Mouse (Mus musculus) megakaryocyte, embryonic 14.5 days (primary cell): Measurements from ENCODE around the gene F2rl1. TPM values are rescaled to one million over a fixed set of nuclear protein-coding genes. Genes with fewer than 3 reads are reported as not detected.

ENCODE experiments used
- H3K27me3 ChIP-seq: replicated peaks from 2 replicates; pipeline ENCODE3; 2012; ENCODE audit warnings: inconsistent platforms
- H3K36me3 ChIP-seq: replicated peaks from 2 replicates; pipeline ENCODE3; 2012; ENCODE audit warnings: low read length, inconsistent platforms, mixed read lengths
- H3K4me1 ChIP-seq: 2 replicates; pipeline ENCODE4 v1.6.1; 2012; ENCODE audit warnings: inconsistent platforms
- H3K4me3 ChIP-seq: replicated peaks from 2 replicates; pipeline ENCODE3; 2012; ENCODE audit warnings: moderate library complexity, mild to moderate bottlenecking, inconsistent platforms
- H3K9me3 ChIP-seq: 2 replicates; pipeline ENCODE4 v1.6.1; 2012; ENCODE audit warnings: inconsistent platforms
- FLI1 ChIP-seq: IDR thresholded peaks from 2 replicates; pipeline ENCODE4 v1.6.1; 2012; ENCODE audit warnings: low read length, inconsistent platforms, mixed read lengths
- GATA1 ChIP-seq: IDR thresholded peaks from 3 replicates; pipeline ENCODE4 v1.6.1; 2012; ENCODE audit warnings: mixed read lengths, low read length, inconsistent platforms, borderline replicate concordance
- polyA plus RNA-seq: library from polyadenylated mRNA; stranded (reverse); fragments of >175 nt; gene quantifications from 2 replicates; pipeline ENCODE4 v1.2.3, GENCODE M21; 2012; ENCODE audit warnings: low replicate concordance; ENCODE audit not compliant: insufficient read depth

The F2rl1 gene
- polyA plus RNA-seq, 1 experiment: not detected

DNA sequence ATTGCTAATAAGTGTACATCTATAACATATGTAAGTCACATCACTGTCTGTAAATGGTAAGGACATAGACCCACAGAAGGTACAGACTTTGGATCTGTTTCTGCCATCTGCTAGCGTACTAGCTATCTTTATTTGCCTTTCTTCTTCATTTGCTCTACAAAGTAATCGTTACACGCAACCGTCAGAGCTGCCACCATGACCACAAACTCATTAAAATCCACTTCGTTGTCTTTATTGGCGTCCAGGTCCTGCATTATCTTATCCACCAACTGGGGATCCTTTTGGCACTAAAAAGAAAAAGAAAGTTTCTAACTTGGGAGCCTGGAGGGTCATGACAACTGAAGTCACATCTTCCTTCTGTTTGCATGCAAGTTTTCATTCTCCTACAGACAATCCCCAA lies 47.9 kb downstream of the F2rl1 start:
- no peaks in the 10 kb centered on the region for H3K36me3 ChIP-seq
- peaks cover 43% of the 10 kb centered on the region for H3K27me3 ChIP-seq
- H3K4me1 ChIP-seq: no peaks in the 10 kb centered on the region
- H3K9me3 ChIP-seq: 0 out of 2 replicates have a peak, but pooled peaks cover 2% of the 10 kb centered on the region
- no peak overlapping the region for H3K4me3 ChIP-seq
- TF ChIP-seq GATA1 (no peak), FLI1 (no peak)

GRCm38 (mm10) chr13:95475124-95475523 lies 49.9 kb downstream of the F2rl1 start:
- no peak overlapping the region for H3K4me3 ChIP-seq
- H3K36me3 ChIP-seq: no peaks in the 10 kb centered on the region
- H3K27me3 ChIP-seq: peaks cover 41% of the 10 kb centered on the region
- H3K9me3 ChIP-seq: peaks cover 9% of the 10 kb centered on the region
- no peak for TF ChIP-seq GATA1
- no peak for TF ChIP-seq FLI1
- no peaks in the 10 kb centered on the region for H3K4me1 ChIP-seq

GRCm38 (mm10) chr13:95474294-95474693 lies 50.7 kb downstream of the F2rl1 start:
- Histone ChIP-seq H3K36me3 (no peaks in the 10 kb centered on the region), H3K4me3 (no peak overlapping the region), H3K4me1 (no peaks in the 10 kb centered on the region), H3K27me3 (peaks cover 34% of the 10 kb centered on the region), H3K9me3 (peaks cover 9% of the 10 kb centered on the region)
- TF ChIP-seq GATA1 (no peak), FLI1 (no peak)

DNA sequence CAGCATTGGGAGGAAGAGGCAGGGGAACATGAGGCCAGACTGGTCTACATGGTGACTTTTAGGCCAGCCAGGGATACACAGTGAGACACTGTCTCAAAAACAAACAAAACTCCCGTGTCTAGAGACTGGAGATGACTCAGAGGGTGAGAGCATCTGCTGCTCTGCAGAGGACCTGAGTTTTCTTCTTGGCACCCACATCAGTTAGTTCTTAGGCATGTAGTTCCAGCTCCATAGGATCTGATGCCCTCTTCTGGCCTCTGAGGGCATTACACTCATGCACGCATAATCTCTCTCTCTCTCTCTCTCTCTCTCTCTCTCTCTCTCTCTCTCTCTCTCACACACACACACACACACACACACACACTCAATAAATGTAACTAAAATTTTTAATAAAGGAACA lies 54.1 kb downstream of the F2rl1 start:
- TF ChIP-seq FLI1 (no peak), GATA1 (no peak)
- Histone ChIP-seq H3K27me3 (peaks cover 27% of the 10 kb centered on the region), H3K36me3 (no peaks in the 10 kb centered on the region), H3K4me1 (no peaks in the 10 kb centered on the region), H3K9me3 (peaks cover 9% of the 10 kb centered on the region), H3K4me3 (no peak overlapping the region)

Other genes starting within 250 kb of the F2rl1 start
- 5.3 and 12.4 TPM in 2 replicates for gene Zbed3, start 201.6 kb downstream of the F2rl1 start, polyA plus RNA-seq
- 10.7 and 35.3 TPM in 2 replicates for gene Aggf1, start 149.9 kb downstream of the F2rl1 start, polyA plus RNA-seq
- not detected in 2 replicates for gene Crhbp, start 80.3 kb downstream of the F2rl1 start, polyA plus RNA-seq
- gene S100z, start 46.5 kb downstream of the F2rl1 start, polyA plus RNA-seq: not detected in 2 replicates
- 53.3 and 84.2 TPM in 2 replicates for gene F2r, start 93.3 kb upstream of the F2rl1 start, polyA plus RNA-seq
- 8.9 and 20.6 TPM in 2 replicates for gene F2rl2, start 171.6 kb upstream of the F2rl1 start, polyA plus RNA-seq